Mouse (Mus musculus): ENCODE results near the gene Shank1.

Shank1 gene

GRCm38 (mm10) chr7:44360792-44361301 is 50.8 kb downstream of the Shank1 start:
- no peak for DNase-seq (ENCODE audit: extremely low read depth, low read depth)

GRCm38 (mm10) chr7:44372678-44373077 is 62.6 kb downstream of the Shank1 start:
- DNase-seq (ENCODE audit: extremely low read depth, low read depth): no peak

- DNase-seq (ENCODE audit: extremely low read depth, low read depth): no peak
These were observed 63.4 kb downstream of the Shank1 start for GRCm38 (mm10) chr7:44373460-44373859.

GRCm38 (mm10) chr7:44373889-44374652 is 64.0 kb downstream of the Shank1 start:
- DNase-seq (ENCODE audit: extremely low read depth, low read depth): peak; percentile 96

GRCm38 (mm10) chr7:44374756-44375155 is 64.7 kb downstream of the Shank1 start:
- DNase-seq (ENCODE audit: extremely low read depth, low read depth): no peak

- DNase-seq (ENCODE audit: extremely low read depth, low read depth): no peak
These were observed 65.2 kb downstream of the Shank1 start for GRCm38 (mm10) chr7:44375207-44375606.

- no peak for DNase-seq (ENCODE audit: extremely low read depth, low read depth)
These were observed 65.7 kb downstream of the Shank1 start for GRCm38 (mm10) chr7:44375793-44376192.

GRCm38 (mm10) chr7:44378290-44378689 is 68.2 kb downstream of the Shank1 start:
- DNase-seq (ENCODE audit: extremely low read depth, low read depth): no peak

GRCm38 (mm10) chr7:44382541-44382940 is 72.5 kb downstream of the Shank1 start:
- DNase-seq (ENCODE audit: extremely low read depth, low read depth): no peak

GRCm38 (mm10) chr7:44383980-44384715 is 74.1 kb downstream of the Shank1 start, which contains the start of gene Syt3:
Syt3 (plus strand) TSS chr7:44384102.
- peak; percentile 57 for DNase-seq (ENCODE audit: extremely low read depth, low read depth)

- no peak for DNase-seq (ENCODE audit: extremely low read depth, low read depth)
These were observed 74.6 kb downstream of the Shank1 start for GRCm38 (mm10) chr7:44384716-44385059.

GRCm38 (mm10) chr7:44385720-44386119 is 75.7 kb downstream of the Shank1 start, which contains the start of gene 1700008O03Rik:
1700008O03Rik (minus strand) TSS chr7:44385820.
- no peak for DNase-seq (ENCODE audit: extremely low read depth, low read depth)

- DNase-seq (ENCODE audit: extremely low read depth, low read depth): no peak
These were observed 81.8 kb downstream of the Shank1 start for GRCm38 (mm10) chr7:44391831-44392230.

GRCm38 (mm10) chr7:44392341-44392740 is 82.3 kb downstream of the Shank1 start:
- no peak for DNase-seq (ENCODE audit: extremely low read depth, low read depth)

- no peak for DNase-seq (ENCODE audit: extremely low read depth, low read depth)
These were observed 83.2 kb downstream of the Shank1 start for GRCm38 (mm10) chr7:44393284-44393683.

GRCm38 (mm10) chr7:44398570-44398969 is 88.5 kb downstream of the Shank1 start:
- DNase-seq (ENCODE audit: extremely low read depth, low read depth): peak; percentile 26

- no peak for DNase-seq (ENCODE audit: extremely low read depth, low read depth)
These were observed 91.6 kb downstream of the Shank1 start for GRCm38 (mm10) chr7:44401673-44402072.

- peak; percentile 100 for DNase-seq (ENCODE audit: extremely low read depth, low read depth)
These were observed 95.4 kb downstream of the Shank1 start for GRCm38 (mm10) chr7:44405346-44406014.

- DNase-seq (ENCODE audit: extremely low read depth, low read depth): no peak
These were observed 95.9 kb downstream of the Shank1 start for GRCm38 (mm10) chr7:44406015-44406355.

Measured in MEL-GATA-1-ER (cell line).